Mouse (Mus musculus) stomach, postnatal 0 days (tissue): ENCODE data around the gene Zbtb16.

Source experiments
- CTCF ChIP-seq: IDR thresholded peaks from 2 replicates; pipeline ENCODE4 v1.5.1; 2016; ENCODE audit warnings: antibody characterized with exemption, low read depth, mild to moderate bottlenecking, moderate library complexity
- EP300 ChIP-seq: optimal IDR thresholded peaks from 2 replicates; pipeline ENCODE3; 2016; ENCODE audit warnings: antibody characterized with exemption

GRCm38 (mm10) chr9:48833493-48833892, 2.5 kb downstream of the Zbtb16 start:
- TF ChIP-seq CTCF (no peak), EP300 (no peak)
